In genomic region chr11:60247753-60248550, GRCm38 (mm10) we compare ENCODE assay signal across 10 mouse cellular contexts. TPM values are rescaled to one million over a fixed set of nuclear protein-coding genes. Genes with fewer than 3 reads are reported as not detected.
DNase-seq lines count a peak whose midpoint lies in the region; ATAC-seq lines count a peak whose summit lies in the region.
"Had no signal": no experiment of that assay in that cellular context is flagged by ENCODE, and none has a peak within 500 bp of the region (broad histone marks: within the 10 kb centered on the region; RNA-seq: fewer than 3 reads in every experiment).

No protein-coding gene starts in this region.

- H3K36me3 ChIP-seq in embryonic facial prominence, embryonic 11.5 days (replicated peaks; ENCODE audit: control insufficient read depth, insufficient read depth, low read depth, low read length) = no peaks in the 10 kb centered on the region
- H3K36me3 ChIP-seq in embryonic facial prominence, embryonic 10.5 days (replicated peaks) = peaks cover 3% of the 10 kb centered on the region; the same call in 1 of the 2 replicates
- H3K36me3 ChIP-seq in embryonic facial prominence, embryonic 12.5 days = peaks cover 4% of the 10 kb centered on the region; the same call in 1 of the 2 replicates
- H3K36me3 ChIP-seq in midbrain, embryonic 12.5 days = 0 out of 2 replicates have a peak, but pooled peaks cover 3% of the 10 kb centered on the region

- no peak overlapping the region for H3K4me2 ChIP-seq in embryonic facial prominence, embryonic 11.5 days (ENCODE audit: low read depth, low read length)
- H3K4me2 ChIP-seq in embryonic facial prominence, embryonic 12.5 days (replicated peaks) = no peak overlapping the region
- no peak overlapping the region for H3K4me2 ChIP-seq in midbrain, embryonic 12.5 days (replicated peaks)
- H3K4me2 ChIP-seq: liver, embryonic 15.5 days had no signal

- no peak overlapping the region for H3K9ac ChIP-seq in embryonic facial prominence, embryonic 11.5 days (replicated peaks; ENCODE audit: low read length)
- H3K9ac ChIP-seq in embryonic facial prominence, embryonic 12.5 days = no peak overlapping the region
- H3K9ac ChIP-seq in midbrain, embryonic 12.5 days (replicated peaks) = no peak overlapping the region
- H3K9ac ChIP-seq: liver, embryonic 15.5 days had no signal

- no peak for DNase-seq in embryonic facial prominence, embryonic 11.5 days (ENCODE audit: low spot score)
- no peak for DNase-seq in embryonic facial prominence, embryonic 10.5 days (ENCODE audit: low spot score)
- DNase-seq in lung, postnatal 36 days = peak; percentile 42
- no peak for DNase-seq in lung, postnatal 14 days
- DNase-seq in layer of hippocampus, adult 18-20 months (ENCODE audit: low spot score in 2 of 2) = no peak
- DNase-seq in layer of hippocampus, postnatal 10 days (ENCODE audit: low spot score in 2 of 2) = no peak

- H3K27me3 ChIP-seq in embryonic facial prominence, embryonic 11.5 days (ENCODE audit: control insufficient read depth, insufficient read depth, low read length) = no peaks in the 10 kb centered on the region
- H3K27me3 ChIP-seq in embryonic facial prominence, embryonic 10.5 days (replicated peaks; ENCODE audit: low read depth, poor library complexity, severe bottlenecking) = no peaks in the 10 kb centered on the region
- no peaks in the 10 kb centered on the region for H3K27me3 ChIP-seq in embryonic facial prominence, embryonic 12.5 days
- no peaks in the 10 kb centered on the region for H3K27me3 ChIP-seq in midbrain, embryonic 12.5 days
- H3K27me3 ChIP-seq: liver, embryonic 15.5 days had no signal

- no peak for ATAC-seq in embryonic facial prominence, embryonic 11.5 days (replicated peaks; ENCODE audit: insufficient number of reproducible peaks, low FRiP score, low TSS enrichment, low read depth)
- ATAC-seq in embryonic facial prominence, embryonic 12.5 days (ENCODE audit: insufficient number of reproducible peaks, insufficient read depth, low FRiP score, low TSS enrichment) = no peak
- ATAC-seq in midbrain, embryonic 12.5 days (ENCODE audit: low FRiP score, low read depth) = no peak

- no peaks in the 10 kb centered on the region for H3K4me1 ChIP-seq in embryonic facial prominence, embryonic 11.5 days (ENCODE audit: control insufficient read depth, insufficient read depth, low read length)
- peaks cover 41% of the 10 kb centered on the region for H3K4me1 ChIP-seq in embryonic facial prominence, embryonic 10.5 days
- H3K4me1 ChIP-seq in embryonic facial prominence, embryonic 12.5 days = peaks cover 18% of the 10 kb centered on the region
- peaks cover 19% of the 10 kb centered on the region for H3K4me1 ChIP-seq in midbrain, embryonic 12.5 days
- H3K4me1 ChIP-seq: liver, embryonic 15.5 days had no signal

- WGBS in embryonic facial prominence, embryonic 11.5 days = 42% methylated on average over 5 of the region's 5 CpGs
- 51% methylated on average over 5 of the region's 5 CpGs for WGBS in embryonic facial prominence, embryonic 10.5 days
- WGBS in embryonic facial prominence, embryonic 12.5 days = 39% methylated on average over 5 of the region's 5 CpGs
- 61% methylated on average over 5 of the region's 5 CpGs for WGBS in midbrain, embryonic 12.5 days

- no peaks in the 10 kb centered on the region for H3K9me3 ChIP-seq in embryonic facial prominence, embryonic 11.5 days (replicated peaks; ENCODE audit: control insufficient read depth, low read length)
- H3K9me3 ChIP-seq in embryonic facial prominence, embryonic 10.5 days = no peaks in the 10 kb centered on the region
- no peaks in the 10 kb centered on the region for H3K9me3 ChIP-seq in embryonic facial prominence, embryonic 12.5 days
- H3K9me3 ChIP-seq in midbrain, embryonic 12.5 days = no peaks in the 10 kb centered on the region
- H3K9me3 ChIP-seq: liver, embryonic 15.5 days had no signal

- 0 out of 2 replicates have a peak overlapping the region, but pooled peaks have one; percentile 20 for H3K27ac ChIP-seq in embryonic facial prominence, embryonic 11.5 days (replicated peaks; ENCODE audit: low read depth, low read length)
- H3K27ac ChIP-seq in embryonic facial prominence, embryonic 10.5 days (replicated peaks) = no peak overlapping the region
- peak overlapping the region; percentile 36; the same call in 1 of the 2 replicates for H3K27ac ChIP-seq in embryonic facial prominence, embryonic 12.5 days
- H3K27ac ChIP-seq in midbrain, embryonic 12.5 days (replicated peaks) = peak overlapping the region; percentile 64
- H3K27ac ChIP-seq: liver, embryonic 15.5 days had no signal

- no peak overlapping the region for H3K4me3 ChIP-seq in embryonic facial prominence, embryonic 11.5 days (ENCODE audit: low read depth, low read length)
- no peak overlapping the region for H3K4me3 ChIP-seq in embryonic facial prominence, embryonic 10.5 days
- no peak overlapping the region for H3K4me3 ChIP-seq in embryonic facial prominence, embryonic 12.5 days
- no peak overlapping the region for H3K4me3 ChIP-seq in midbrain, embryonic 12.5 days
- H3K4me3 ChIP-seq: liver, embryonic 15.5 days; myocyte had no signal

RNA-seq across cellular contexts. Expression of gene Srebf1, which starts 25.6 kb away (rescaled TPM):
- polyA plus RNA-seq in embryonic facial prominence, embryonic 11.5 days (2014; fragmentation: Nextera tagmentation; extraction: Ambion mirVana) = 45.1 and 46.7 TPM in 2 replicates
- polyA plus RNA-seq in embryonic facial prominence, embryonic 10.5 days (2016; fragmentation: Nextera tagmentation; extraction: Ambion mirVana) = 50.9 and 52.1 TPM in 2 replicates
- 54.8 and 56.6 TPM in 2 replicates for polyA plus RNA-seq in embryonic facial prominence, embryonic 12.5 days (2016; fragmentation: Nextera tagmentation; extraction: Ambion mirVana)
- polyA plus RNA-seq in midbrain, embryonic 12.5 days (2016; fragmentation: Nextera tagmentation; extraction: Ambion mirVana) = 46.8 and 56.8 TPM in 2 replicates
- total RNA-seq in layer of hippocampus, adult 18-20 months (2021) = 10 to 100 TPM; 73.9 to 80.4 TPM
- total RNA-seq in layer of hippocampus, postnatal 10 days (2021) = 10 to 100 TPM; 46.8 to 52.8 TPM
